Mouse (Mus musculus) gastrocnemius, adult 2 months (tissue): ENCODE measurements around the gene C2cd2l. TPM values are rescaled to one million over a fixed set of nuclear protein-coding genes. Genes with fewer than 3 reads are reported as not detected.
"Not testable (repeated sequence)": the region's sequence is repeated elsewhere in the genome, so short reads cannot be mapped to it uniquely, and the experiment has no call there.

Experiments
- DNase-seq: peaks from one replicate; pipeline ENCODE4 v3.0.0; 2022
- H3K27ac ChIP-seq: fragments of 200-600 bp; 2 replicates; pipeline ENCODE4 v1.8.1; 2022; ENCODE audit warnings: mild to moderate bottlenecking
- H3K4me3 ChIP-seq: fragments of 200-600 bp; 2 replicates; pipeline ENCODE4 v1.8.1; 2022; ENCODE audit warnings: mild to moderate bottlenecking, moderate library complexity
- CTCF ChIP-seq: fragments of 200-600 bp; IDR thresholded peaks from 2 replicates; pipeline ENCODE4 v1.8.1; 2022; ENCODE audit warnings: antibody characterized with exemption, mild to moderate bottlenecking, moderate library complexity
- intact Hi-C: fragments of 180-260 bp; cut with DNase I; formaldehyde crosslinking; loops from one replicate; pipeline ENCODE4 v1.15.1; 2025
- total RNA-seq, 2 experiments: library from RNA; stranded (reverse); gene quantifications; 2 replicates each; pipeline ENCODE4 v1.2.3; 2021

C2cd2l gene
- total RNA-seq, 2 experiments from 2014 or later = 14.9 to 17.8 TPM

GRCm38 (mm10) chr9:44318826-44319095, 1.3 kb downstream of the C2cd2l start:
- H3K27ac ChIP-seq = peak overlapping the region; percentile 93
- no peak for DNase-seq
- no peak for TF ChIP-seq CTCF
- peak overlapping the region; percentile 100 for H3K4me3 ChIP-seq
- intact Hi-C loops = no loop called here

GRCm38 (mm10) chr9:44318076-44318825, 1.8 kb downstream of the C2cd2l start:
- TF ChIP-seq CTCF = no peak
- no peak for DNase-seq
- intact Hi-C loops = no loop called here
- Histone ChIP-seq H3K27ac (peak overlapping the region; percentile 93), H3K4me3 (peak overlapping the region; percentile 100)

- Histone ChIP-seq H3K4me3 (peak overlapping the region; percentile 100), H3K27ac (peak overlapping the region; percentile 93; the same call in 1 of the 2 replicates)
- TF ChIP-seq CTCF = no peak
- intact Hi-C loops = no loop called here
- no peak for DNase-seq
Measured at GRCm38 (mm10) chr9:44317452-44317851, 2.6 kb downstream of the C2cd2l start.

GRCm38 (mm10) chr9:44314910-44315309, 5.2 kb downstream of the C2cd2l start:
- TF ChIP-seq CTCF = no peak
- DNase-seq = no peak
- intact Hi-C loops = no loop called here
- Histone ChIP-seq H3K27ac (no peak overlapping the region), H3K4me3 (no peak overlapping the region)

GRCm38 (mm10) chr9:44314257-44314547, 5.9 kb downstream of the C2cd2l start:
- Histone ChIP-seq H3K4me3 (no peak overlapping the region), H3K27ac (no peak overlapping the region)
- intact Hi-C loops = no loop called here
- no peak for TF ChIP-seq CTCF
- no peak for DNase-seq

- Histone ChIP-seq H3K27ac (no peak overlapping the region), H3K4me3 (no peak overlapping the region)
- no peak for DNase-seq
- intact Hi-C loops = no loop called here
- TF ChIP-seq CTCF = no peak
Measured at GRCm38 (mm10) chr9:44313476-44314256, 6.4 kb downstream of the C2cd2l start.

GRCm38 (mm10) chr9:44311136-44312134, 8.7 kb downstream of the C2cd2l start:
- Histone ChIP-seq H3K4me3 (peak overlapping the region; percentile 53), H3K27ac (peak overlapping the region; percentile 81)
- no peak for TF ChIP-seq CTCF

GRCm38 (mm10) chr9:44310750-44311135, 9.3 kb downstream of the C2cd2l start:
- no peak for TF ChIP-seq CTCF
- Histone ChIP-seq H3K4me3 (peak overlapping the region; percentile 53), H3K27ac (peak overlapping the region; percentile 81)
- intact Hi-C loops = no loop called here
- no peak for DNase-seq

More at GRCm38 (mm10) chr9:44311136-44312134, 8.7 kb downstream of the C2cd2l start:
- DNase-seq = no peak
- intact Hi-C loops = no loop called here

GRCm38 (mm10) chr9:44309756-44310155, 10.3 kb downstream of the C2cd2l start:
- DNase-seq = no peak
- H3K4me3 ChIP-seq = no peak overlapping the region
- no peak for TF ChIP-seq CTCF
- H3K27ac ChIP-seq = peak overlapping the region; percentile 81; the same call in 1 of the 2 replicates
- intact Hi-C loops = no loop called here

GRCm38 (mm10) chr9:44307248-44307647, 12.8 kb downstream of the C2cd2l start:
- intact Hi-C loops = no loop called here
- H3K27ac ChIP-seq = no peak overlapping the region
- no peak for TF ChIP-seq CTCF
- H3K4me3 ChIP-seq = no peak overlapping the region
- no peak for DNase-seq

GRCm38 (mm10) chr9:44306532-44306931, 13.6 kb downstream of the C2cd2l start:
- no peak overlapping the region for H3K4me3 ChIP-seq
- intact Hi-C loops = no loop called here
- peak overlapping the region; percentile 84; the same call in 1 of the 2 replicates for H3K27ac ChIP-seq
- DNase-seq = no peak
- no peak for TF ChIP-seq CTCF

GRCm38 (mm10) chr9:44305466-44306079, 14.5 kb downstream of the C2cd2l start, which contains the start of gene Hinfp:
Gene Hinfp (minus strand): TSS chr9:44305671.
- Histone ChIP-seq H3K4me3 (peak within 1 kb of the TSS; percentile 99), H3K27ac (peak within 1 kb of the TSS; percentile 96)
- peak; percentile 99 for DNase-seq
- no peak for TF ChIP-seq CTCF
- intact Hi-C loops = no loop called here

- H3K27ac ChIP-seq, DNase-seq, intact Hi-C loops, H3K4me3 ChIP-seq: not testable (repeated sequence)
Measured at GRCm38 (mm10) chr9:44300001-44300400, 20.1 kb downstream of the C2cd2l start.
